Mouse (Mus musculus) WW6 (cell line): ENCODE measurements around the gene Apol7e.
"Not testable (repeated sequence)": the region's sequence is repeated elsewhere in the genome, so short reads cannot be mapped to it uniquely, and the experiment has no call there.

Source experiments
- DNase-seq: peaks from one replicate; pipeline ENCODE4 v3.0.0-alpha.2; 2013; ENCODE audit warnings: low read depth, low spot score

The Apol7e gene

GRCm38 (mm10) chr15:77698656-77699055 is at the start of gene Apol7e:
Gene Apol7e, plus strand, starts transcription at chr15:77698857.
- not testable (repeated sequence) for DNase-seq

GRCm38 (mm10) chr15:77651143-77651542 is 47.5 kb upstream of the Apol7e start:
- not testable (repeated sequence) for DNase-seq

GRCm38 (mm10) chr15:77659773-77660172 is 38.9 kb upstream of the Apol7e start:
- not testable (repeated sequence) for DNase-seq

GRCm38 (mm10) chr15:77661841-77662240 is 36.8 kb upstream of the Apol7e start:
- not testable (repeated sequence) for DNase-seq

- DNase-seq = not testable (repeated sequence)
Measured at GRCm38 (mm10) chr15:77674081-77674480, 24.6 kb upstream of the Apol7e start.

- DNase-seq = not testable (repeated sequence)
Measured at GRCm38 (mm10) chr15:77683944-77684343, 14.7 kb upstream of the Apol7e start.

GRCm38 (mm10) chr15:77691532-77692311 is 6.9 kb upstream of the Apol7e start:
- DNase-seq = not testable (repeated sequence)

- DNase-seq = not testable (repeated sequence)
Measured at GRCm38 (mm10) chr15:77694687-77695295, 3.9 kb upstream of the Apol7e start.

- not testable (repeated sequence) for DNase-seq
Measured at GRCm38 (mm10) chr15:77705306-77705705, 6.6 kb downstream of the Apol7e start.

GRCm38 (mm10) chr15:77708936-77709335 is 10.3 kb downstream of the Apol7e start:
- DNase-seq = not testable (repeated sequence)

- DNase-seq = not testable (repeated sequence)
Measured at GRCm38 (mm10) chr15:77718240-77718639, 19.6 kb downstream of the Apol7e start.

- DNase-seq = not testable (repeated sequence)
Measured at GRCm38 (mm10) chr15:77721509-77721908, 22.9 kb downstream of the Apol7e start.

GRCm38 (mm10) chr15:77724208-77724911 is 25.7 kb downstream of the Apol7e start:
- not testable (repeated sequence) for DNase-seq

GRCm38 (mm10) chr15:77725393-77726020 is 26.9 kb downstream of the Apol7e start:
- DNase-seq = not testable (repeated sequence)

GRCm38 (mm10) chr15:77727139-77727538 is 28.5 kb downstream of the Apol7e start:
- DNase-seq = not testable (repeated sequence)

- DNase-seq = not testable (repeated sequence)
Measured at GRCm38 (mm10) chr15:77727745-77728144, 29.1 kb downstream of the Apol7e start.

- not testable (repeated sequence) for DNase-seq
Measured at GRCm38 (mm10) chr15:77728739-77729138, 30.1 kb downstream of the Apol7e start, which contains the start of gene Apol9b. Gene Apol9b, plus strand, starts transcription at chr15:77729039.

- DNase-seq = no peak
Measured at GRCm38 (mm10) chr15:77731605-77732004, 32.9 kb downstream of the Apol7e start.

GRCm38 (mm10) chr15:77732851-77733250 is 34.2 kb downstream of the Apol7e start:
- DNase-seq = not testable (repeated sequence)

GRCm38 (mm10) chr15:77733380-77733779 is 34.7 kb downstream of the Apol7e start:
- not testable (repeated sequence) for DNase-seq

- DNase-seq = not testable (repeated sequence)
Measured at GRCm38 (mm10) chr15:77733903-77734302, 35.2 kb downstream of the Apol7e start.
